Mouse (Mus musculus) inflammation-experienced regulatory T-cells, adult 16 weeks (primary cell): ENCODE results near the gene Amz2. TPM values are rescaled to one million over a fixed set of nuclear protein-coding genes. Genes with fewer than 3 reads are reported as not detected.

Experiments
- polyA plus RNA-seq: library from polyadenylated mRNA; unstranded; fragments of 100-300 nt; shearing (Covaris generic); gene quantifications from one replicate; pipeline ENCODE4 v1.2.1, GENCODE M21; 2017

Amz2 gene
- polyA plus RNA-seq: 41.1 TPM

DNA sequence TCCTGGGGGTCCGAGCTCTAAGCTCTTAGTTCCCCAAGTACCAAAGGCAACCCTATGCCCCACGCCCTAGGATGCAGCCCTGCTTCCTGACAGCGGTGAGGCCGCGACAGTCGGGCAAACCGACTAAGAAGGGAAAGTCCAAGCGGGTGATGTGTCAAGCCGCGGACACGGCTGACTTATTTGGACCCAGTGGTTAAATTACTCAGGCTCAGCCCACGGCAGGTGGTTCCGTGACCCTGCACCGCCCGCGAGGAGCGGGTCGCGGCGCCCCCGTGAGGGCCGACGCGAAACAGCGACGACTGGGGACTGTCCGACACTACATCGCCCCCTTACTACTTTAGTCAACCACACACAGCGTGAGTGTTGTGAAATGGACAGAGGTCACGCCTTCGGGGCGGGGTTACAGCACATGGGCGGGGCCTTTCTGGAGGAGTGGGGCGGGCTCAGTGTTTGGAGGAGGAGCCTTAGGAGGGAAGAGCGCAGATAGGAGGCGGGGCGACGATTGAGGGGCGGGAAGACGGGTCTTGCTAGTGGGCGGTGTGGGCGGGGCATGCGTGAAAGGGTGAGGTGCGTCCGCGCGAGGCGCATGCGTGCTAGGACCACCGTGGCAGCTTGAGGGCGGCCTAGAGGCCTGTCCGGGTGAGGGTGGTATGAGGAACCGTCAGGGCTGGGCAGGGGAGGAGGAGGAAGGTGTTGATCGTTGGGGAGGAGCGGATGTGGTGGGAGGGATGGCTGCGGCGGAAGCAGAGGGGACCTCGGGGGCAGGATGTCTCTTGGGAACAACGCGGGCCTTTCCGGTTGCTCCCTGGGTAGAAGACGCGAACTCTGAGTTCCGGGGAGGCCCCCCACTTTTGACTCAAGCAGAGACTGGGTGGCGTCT lies at the start of gene Amz2:
Amz2 (plus strand) TSS at position 555 of the 880 bp plus-strand sequence.

DNA sequence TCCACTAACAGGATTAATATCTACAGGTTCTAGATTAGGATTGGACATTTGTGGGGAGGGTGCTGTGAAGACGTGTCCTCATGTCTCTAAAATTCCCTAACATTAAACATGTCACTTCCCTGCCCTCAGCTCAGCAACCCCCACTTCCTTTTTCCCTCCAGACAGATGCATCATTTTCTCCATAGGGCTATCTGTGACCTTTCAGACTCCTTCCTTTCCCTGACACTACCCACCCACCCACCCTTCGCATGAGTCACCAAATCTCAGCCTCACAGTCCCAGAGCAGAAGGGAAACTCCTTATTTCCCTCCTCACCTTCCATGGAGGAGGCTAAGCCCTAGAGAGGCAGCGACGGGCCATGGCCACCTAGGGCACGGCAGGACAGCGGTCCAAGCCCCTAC lies 12.1 kb upstream of the Amz2 start, which contains the start of gene 9930022D16Rik:
9930022D16Rik (plus strand) TSS at position 301 of the 400 bp plus-strand sequence.

DNA sequence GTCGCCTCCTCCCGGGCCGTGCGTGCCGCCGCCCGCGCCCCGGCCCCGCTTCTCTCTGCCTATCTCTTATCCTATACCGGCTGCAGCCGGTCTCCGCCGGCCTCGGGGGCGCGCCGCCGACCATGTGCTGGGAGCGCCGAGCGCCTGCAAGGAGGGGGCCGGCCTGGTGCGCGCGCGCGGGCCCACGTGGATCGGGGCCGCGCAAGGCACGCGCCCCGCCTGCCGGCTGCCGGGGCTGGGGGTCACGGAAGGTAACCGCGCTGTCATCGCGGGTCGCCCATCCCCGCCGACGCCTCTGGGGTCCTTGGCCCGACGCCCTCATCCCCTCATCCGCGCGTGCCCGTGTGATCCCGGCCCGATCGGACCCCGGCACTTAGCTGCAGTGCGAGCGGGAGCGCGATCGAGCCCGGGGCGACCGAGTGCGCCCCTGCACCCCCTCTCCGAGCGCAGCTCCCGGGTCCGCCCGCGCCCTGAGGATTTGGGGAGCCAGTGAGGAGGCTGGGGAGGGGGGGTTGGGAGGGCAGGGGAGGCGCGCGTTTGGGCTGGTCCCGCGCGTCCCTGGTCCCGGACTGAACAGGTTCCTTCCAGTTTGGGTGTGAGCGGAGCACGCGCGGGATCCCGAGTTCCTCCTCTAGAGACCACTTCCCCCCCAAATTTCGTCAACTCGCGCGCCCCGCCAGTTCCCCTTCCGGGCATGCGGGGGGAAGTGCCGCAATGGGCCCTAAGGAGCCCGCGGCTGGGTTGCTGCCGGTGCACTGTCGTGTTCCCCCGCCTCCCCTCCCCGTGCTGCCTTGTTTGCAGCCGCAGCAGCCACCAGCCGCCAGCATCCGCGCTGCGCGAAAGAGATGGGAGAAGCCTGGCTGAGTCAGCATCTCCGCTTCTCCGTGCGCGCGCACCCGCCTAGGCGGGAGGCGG lies 47.7 kb downstream of the Amz2 start, which contains the start of the genes Arsg and Slc16a6:
Arsg (plus strand) TSS at position 204 of the 915 bp plus-strand sequence.
Slc16a6 (minus strand) TSS at position 428 of the 915 bp plus-strand sequence.

Other genes starting within 250 kb of the Amz2 start
- gene Rgs9, start 127.8 kb upstream of the Amz2 start, polyA plus RNA-seq: 11.2 TPM
- 64.4 TPM for gene Gna13, start 63.1 kb upstream of the Amz2 start, polyA plus RNA-seq
- gene 9930022D16Rik, start 12.0 kb upstream of the Amz2 start, polyA plus RNA-seq: not detected
- 2.5 TPM for gene Arsg, start 47.4 kb downstream of the Amz2 start, polyA plus RNA-seq
- 21.0 TPM for gene Slc16a6, start 47.7 kb downstream of the Amz2 start, polyA plus RNA-seq
- 0.54 TPM for gene Wipi1, start 186.0 kb downstream of the Amz2 start, polyA plus RNA-seq
- 626 TPM for gene Prkar1a, start 223.5 kb downstream of the Amz2 start, polyA plus RNA-seq